Mouse (Mus musculus): ENCODE measurements around the gene Olfr399. TPM values are rescaled to one million over a fixed set of nuclear protein-coding genes. Genes with fewer than 3 reads are reported as not detected.

The Olfr399 gene
- not detected for total RNA-seq (2022)

DNA sequence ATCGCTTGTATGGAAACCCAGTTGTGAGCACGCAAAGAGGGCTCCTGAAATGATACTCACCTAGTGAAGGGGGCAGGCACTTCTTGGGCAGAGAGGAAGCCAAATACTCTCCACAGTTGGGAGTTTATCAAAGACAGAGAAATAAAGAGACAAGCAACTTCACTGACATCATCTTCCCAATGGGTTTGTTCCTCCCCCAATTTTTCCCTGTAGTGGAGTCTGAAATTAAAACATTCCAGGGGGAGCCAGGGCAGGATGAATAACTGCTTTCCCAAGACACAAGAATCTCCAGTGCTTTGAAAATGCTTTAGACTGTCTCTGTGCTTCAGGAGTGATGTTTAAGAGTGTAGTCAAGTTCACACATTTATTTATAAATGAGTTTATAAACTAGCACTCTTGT lies at the start of gene Olfr399, which contains the start of gene Olfr139:
Gene Olfr399 (minus strand): TSS at position 165 of the 400 bp plus-strand sequence.
Gene Olfr139 (minus strand): TSS at position 101 of the 400 bp plus-strand sequence.
- no peak for DNase-seq

GRCm38 (mm10) chr11:74105066-74105465 lies 48.7 kb upstream of the Olfr399 start:
- no peak for DNase-seq

GRCm38 (mm10) chr11:74101507-74101906 lies 45.1 kb upstream of the Olfr399 start:
- DNase-seq: no peak

DNA sequence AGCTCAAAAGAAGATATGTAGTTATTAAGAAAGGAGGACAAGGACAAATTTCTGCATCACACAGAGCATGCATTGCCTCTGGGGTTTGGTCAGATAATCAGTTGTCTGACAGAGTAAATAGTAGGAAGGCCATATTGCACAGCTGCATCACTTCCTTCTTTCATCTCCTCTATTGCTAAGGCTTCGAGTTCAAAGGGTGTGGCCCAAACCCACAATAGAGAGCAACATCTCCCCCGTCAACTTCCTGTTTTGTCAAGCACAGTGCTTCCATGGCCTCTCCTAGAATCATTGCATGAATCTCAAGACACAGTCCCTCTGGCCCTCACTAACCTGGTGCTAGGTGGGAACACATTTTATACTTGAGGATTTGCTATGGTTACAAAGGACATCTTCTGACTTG lies 44.3 kb upstream of the Olfr399 start:
- DNase-seq: no peak

DNA sequence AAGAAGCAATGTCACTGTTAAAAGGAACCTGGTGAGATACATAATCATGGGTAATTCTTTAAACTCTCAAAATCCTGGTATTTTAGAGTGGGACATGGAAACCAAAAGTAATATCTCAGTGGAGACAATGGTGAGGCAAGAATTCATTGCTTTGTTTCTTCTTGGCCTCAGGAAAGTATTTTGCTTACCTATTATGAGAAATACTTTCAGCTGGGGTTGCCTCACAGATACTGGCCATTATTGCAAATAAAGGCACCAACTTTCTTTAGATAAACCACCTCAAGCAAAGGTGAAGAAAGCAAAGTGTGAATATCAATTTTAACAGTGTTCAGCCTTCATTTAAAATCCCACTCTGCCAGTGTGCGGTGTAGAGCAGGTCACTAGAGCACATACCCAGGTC lies 13.2 kb upstream of the Olfr399 start, which contains the start of gene Zfp616:
Gene Zfp616 (plus strand): TSS at position 301 of the 400 bp plus-strand sequence.
- DNase-seq: no peak

DNA sequence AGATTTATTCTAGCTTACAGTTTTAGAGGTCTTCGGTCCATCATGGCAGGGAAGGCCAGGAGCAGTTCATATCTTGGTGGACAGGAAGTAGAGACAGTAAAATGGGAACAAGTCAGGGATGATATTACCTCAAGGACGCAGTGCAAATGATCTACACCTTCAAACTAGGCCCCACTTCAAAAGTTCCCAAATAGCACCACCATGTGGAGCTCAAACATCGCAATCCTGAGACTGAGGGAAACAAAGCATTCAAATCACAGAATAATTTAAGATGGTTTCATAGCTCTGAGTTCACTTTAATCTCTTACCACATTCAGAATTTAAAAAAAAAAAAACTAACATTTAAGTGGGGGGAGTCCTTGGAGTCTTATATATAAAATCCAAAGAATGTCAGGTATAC lies 5.1 kb downstream of the Olfr399 start:
- DNase-seq: no peak

Other genes with a start within 250 kb of the Olfr399 start
- not detected for gene Olfr392, start 239.6 kb downstream of the Olfr399 start, total RNA-seq (2022)
- gene Olfr393, start 205.2 kb downstream of the Olfr399 start, total RNA-seq (2022): not detected
- gene Olfr394, start 165.8 kb downstream of the Olfr399 start, total RNA-seq (2022): not detected
- gene Olfr395, start 147.3 kb downstream of the Olfr399 start, total RNA-seq (2022): not detected
- gene Olfr23, start 119.9 kb downstream of the Olfr399 start, total RNA-seq (2022): not detected
- gene Olfr397, start 95.8 kb downstream of the Olfr399 start, total RNA-seq (2022): not detected
- not detected for gene Olfr398, start 66.2 kb downstream of the Olfr399 start, total RNA-seq (2022)
- not detected for gene Olfr139, start 64 bp downstream of the Olfr399 start, total RNA-seq (2022)
- gene Zfp616, start 13.3 kb upstream of the Olfr399 start, total RNA-seq (2022): not detected
- not detected for gene Olfr401, start 57.1 kb upstream of the Olfr399 start, total RNA-seq (2022)
- not detected for gene Olfr402, start 96.9 kb upstream of the Olfr399 start, total RNA-seq (2022)
- not detected for gene Olfr403, start 129.6 kb upstream of the Olfr399 start, total RNA-seq (2022)
- not detected for gene Olfr43, start 154.8 kb upstream of the Olfr399 start, total RNA-seq (2022)
- not detected for gene Olfr406, start 203.2 kb upstream of the Olfr399 start, total RNA-seq (2022)
- gene Olfr59, start 227.1 kb upstream of the Olfr399 start, total RNA-seq (2022): not detected